Mouse (Mus musculus): ENCODE measurements at regions not wholly inside any gene's neighbourhood (a gene's known extent, or its start where the extent isn't known, plus 50 kb on each side); places are given as distances from the start of the nearest gene placed in this dataset.
A peak's percentile ranks its signal among the peaks of the same experiment; 100 is the strongest.

GRCm38 (mm10) chr2:10826134-10826767 lies 345.7 kb upstream of the Prkcq start:
- Histone ChIP-seq H3K4me2 (replicated peaks) (peak overlapping the region; percentile 67), H3K4me3 (replicated peaks) (peak overlapping the region; percentile 43; the same call in 1 of the 2 replicates), H3K9ac (no peak overlapping the region; the same call in 1 of the 2 replicates), H3K36me3 (no peaks in the 10 kb centered on the region), H3K9me3 (no peaks in the 10 kb centered on the region), H3K4me1 (replicated peaks) (no peaks in the 10 kb centered on the region), H3K27me3 (replicated peaks) (no peaks in the 10 kb centered on the region), H3K27ac (no peak overlapping the region)
- 69% methylated on average over 10 of the region's 10 CpGs for WGBS
- ATAC-seq: no peak

GRCm38 (mm10) chr2:10839976-10840375 lies 331.9 kb upstream of the Prkcq start:
- 46% methylated on average over 5 of the region's 5 CpGs for WGBS
- Histone ChIP-seq H3K36me3 (no peaks in the 10 kb centered on the region), H3K9ac (no peak overlapping the region), H3K4me1 (replicated peaks) (no peaks in the 10 kb centered on the region), H3K4me2 (replicated peaks) (no peak overlapping the region), H3K4me3 (replicated peaks) (no peak overlapping the region), H3K27ac (no peak overlapping the region), H3K9me3 (no peaks in the 10 kb centered on the region), H3K27me3 (replicated peaks) (no peaks in the 10 kb centered on the region)
- no peak for ATAC-seq

- no peaks in the 10 kb centered on the region for H3K27me3 ChIP-seq (replicated peaks)
- H3K36me3 ChIP-seq: no peaks in the 10 kb centered on the region
- no peak for ATAC-seq
- no peaks in the 10 kb centered on the region for H3K9me3 ChIP-seq
- H3K4me3 ChIP-seq (replicated peaks): no peak overlapping the region
- no peak overlapping the region for H3K9ac ChIP-seq
- WGBS: 84% methylated on average over 8 of the region's 8 CpGs
- H3K4me2 ChIP-seq (replicated peaks): no peak overlapping the region
- H3K4me1 ChIP-seq (replicated peaks): no peaks in the 10 kb centered on the region
- H3K27ac ChIP-seq: no peak overlapping the region
Observed at GRCm38 (mm10) chr2:10861654-10862292, 310.1 kb upstream of the Prkcq start.

GRCm38 (mm10) chr2:10864451-10864850 lies 307.5 kb upstream of the Prkcq start:
- Histone ChIP-seq H3K36me3 (no peaks in the 10 kb centered on the region), H3K27me3 (replicated peaks) (no peaks in the 10 kb centered on the region), H3K4me3 (replicated peaks) (no peak overlapping the region), H3K27ac (no peak overlapping the region), H3K9me3 (no peaks in the 10 kb centered on the region), H3K4me2 (replicated peaks) (no peak overlapping the region), H3K9ac (no peak overlapping the region), H3K4me1 (replicated peaks) (no peaks in the 10 kb centered on the region)
- 85% methylated on average over 2 of the region's 2 CpGs for WGBS
- ATAC-seq: no peak

- H3K36me3 ChIP-seq: no peaks in the 10 kb centered on the region
- H3K27me3 ChIP-seq (replicated peaks): no peaks in the 10 kb centered on the region
- WGBS: 78% methylated on average over 4 of the region's 4 CpGs
- H3K4me2 ChIP-seq (replicated peaks): no peak overlapping the region
- no peaks in the 10 kb centered on the region for H3K9me3 ChIP-seq
- H3K27ac ChIP-seq: no peak overlapping the region
- no peaks in the 10 kb centered on the region for H3K4me1 ChIP-seq (replicated peaks)
- no peak overlapping the region for H3K4me3 ChIP-seq (replicated peaks)
- H3K9ac ChIP-seq: no peak overlapping the region
- no peak for ATAC-seq
Observed at GRCm38 (mm10) chr2:10874303-10874702, 297.6 kb upstream of the Prkcq start.

- no peak overlapping the region for H3K27ac ChIP-seq
- H3K4me3 ChIP-seq (replicated peaks): no peak overlapping the region
- no peaks in the 10 kb centered on the region for H3K9me3 ChIP-seq
- no peaks in the 10 kb centered on the region for H3K4me1 ChIP-seq (replicated peaks)
- no peaks in the 10 kb centered on the region for H3K36me3 ChIP-seq
- H3K27me3 ChIP-seq (replicated peaks): no peaks in the 10 kb centered on the region
- WGBS: 85% methylated on average over 3 of the region's 3 CpGs
- H3K4me2 ChIP-seq (replicated peaks): no peak overlapping the region
- ATAC-seq: no peak
- no peak overlapping the region for H3K9ac ChIP-seq
Observed at GRCm38 (mm10) chr2:10901926-10902325, 270.0 kb upstream of the Prkcq start.

GRCm38 (mm10) chr2:10919955-10920354 lies 252.0 kb upstream of the Prkcq start:
- Histone ChIP-seq H3K27me3 (replicated peaks) (no peaks in the 10 kb centered on the region), H3K9ac (no peak overlapping the region), H3K36me3 (no peaks in the 10 kb centered on the region), H3K4me1 (replicated peaks) (no peaks in the 10 kb centered on the region), H3K9me3 (no peaks in the 10 kb centered on the region), H3K27ac (no peak overlapping the region), H3K4me2 (replicated peaks) (no peak overlapping the region), H3K4me3 (replicated peaks) (no peak overlapping the region)
- ATAC-seq: no peak

- WGBS: 64% methylated on average over 8 of the region's 8 CpGs
- no peaks in the 10 kb centered on the region for H3K36me3 ChIP-seq
- H3K4me3 ChIP-seq (replicated peaks): no peak overlapping the region
- H3K4me1 ChIP-seq (replicated peaks): no peaks in the 10 kb centered on the region
- H3K27me3 ChIP-seq (replicated peaks): no peaks in the 10 kb centered on the region
- no peak overlapping the region for H3K27ac ChIP-seq
- H3K9ac ChIP-seq: no peak overlapping the region
- no peak overlapping the region for H3K4me2 ChIP-seq (replicated peaks)
- no peak for ATAC-seq
- H3K9me3 ChIP-seq: no peaks in the 10 kb centered on the region
Observed at GRCm38 (mm10) chr2:10920686-10921485, 251.0 kb upstream of the Prkcq start.

GRCm38 (mm10) chr2:10921486-10922450 lies 250.1 kb upstream of the Prkcq start:
- Histone ChIP-seq H3K9ac (no peak overlapping the region), H3K27ac (no peak overlapping the region), H3K36me3 (no peaks in the 10 kb centered on the region), H3K27me3 (replicated peaks) (no peaks in the 10 kb centered on the region), H3K9me3 (no peaks in the 10 kb centered on the region), H3K4me3 (replicated peaks) (no peak overlapping the region), H3K4me2 (replicated peaks) (no peak overlapping the region), H3K4me1 (replicated peaks) (no peaks in the 10 kb centered on the region)
- ATAC-seq: no peak
- WGBS: 33% methylated on average over 13 of the region's 13 CpGs

- ATAC-seq: no peak
- Histone ChIP-seq H3K4me2 (replicated peaks) (no peak overlapping the region), H3K36me3 (no peaks in the 10 kb centered on the region), H3K9ac (no peak overlapping the region), H3K4me3 (replicated peaks) (no peak overlapping the region), H3K27me3 (replicated peaks) (no peaks in the 10 kb centered on the region), H3K4me1 (replicated peaks) (no peaks in the 10 kb centered on the region), H3K9me3 (no peaks in the 10 kb centered on the region), H3K27ac (no peak overlapping the region)
- WGBS: 73% methylated on average over 4 of the region's 4 CpGs
Observed at GRCm38 (mm10) chr2:10923984-10924383, 247.9 kb upstream of the Prkcq start.

- ATAC-seq: no peak
- H3K36me3 ChIP-seq: no peaks in the 10 kb centered on the region
- 64% methylated on average over 7 of the region's 7 CpGs for WGBS
- no peak overlapping the region for H3K4me3 ChIP-seq (replicated peaks)
- H3K9ac ChIP-seq: no peak overlapping the region
- H3K4me1 ChIP-seq (replicated peaks): no peaks in the 10 kb centered on the region
- no peak overlapping the region for H3K4me2 ChIP-seq (replicated peaks)
- H3K9me3 ChIP-seq: no peaks in the 10 kb centered on the region
- no peaks in the 10 kb centered on the region for H3K27me3 ChIP-seq (replicated peaks)
- no peak overlapping the region for H3K27ac ChIP-seq
Observed at GRCm38 (mm10) chr2:10925361-10925760, 246.5 kb upstream of the Prkcq start.

GRCm38 (mm10) chr2:10937405-10937804 lies 234.5 kb upstream of the Prkcq start:
- WGBS: 63% methylated on average over 1 of the region's 1 CpGs
- ATAC-seq: no peak
- H3K4me3 ChIP-seq (replicated peaks): no peak overlapping the region
- no peak overlapping the region for H3K4me2 ChIP-seq (replicated peaks)
- H3K9ac ChIP-seq: no peak overlapping the region
- H3K9me3 ChIP-seq: no peaks in the 10 kb centered on the region
- H3K36me3 ChIP-seq: no peaks in the 10 kb centered on the region
- no peak overlapping the region for H3K27ac ChIP-seq
- no peaks in the 10 kb centered on the region for H3K4me1 ChIP-seq (replicated peaks)
- H3K27me3 ChIP-seq (replicated peaks): no peaks in the 10 kb centered on the region

All from intestine, embryonic 15.5 days (tissue).